Mouse (Mus musculus) 3T3-L1 (cell line): ENCODE measurements at regions not wholly inside any gene's neighbourhood (a gene's known extent, or its start where the extent isn't known, plus 50 kb on each side); places are given as distances from the start of the nearest gene placed in this dataset.

Source experiments
- DNase-seq: peaks from one replicate; pipeline ENCODE4 v3.0.0-alpha.2; 2015; ENCODE audit warnings: low read depth, low spot score

DNA sequence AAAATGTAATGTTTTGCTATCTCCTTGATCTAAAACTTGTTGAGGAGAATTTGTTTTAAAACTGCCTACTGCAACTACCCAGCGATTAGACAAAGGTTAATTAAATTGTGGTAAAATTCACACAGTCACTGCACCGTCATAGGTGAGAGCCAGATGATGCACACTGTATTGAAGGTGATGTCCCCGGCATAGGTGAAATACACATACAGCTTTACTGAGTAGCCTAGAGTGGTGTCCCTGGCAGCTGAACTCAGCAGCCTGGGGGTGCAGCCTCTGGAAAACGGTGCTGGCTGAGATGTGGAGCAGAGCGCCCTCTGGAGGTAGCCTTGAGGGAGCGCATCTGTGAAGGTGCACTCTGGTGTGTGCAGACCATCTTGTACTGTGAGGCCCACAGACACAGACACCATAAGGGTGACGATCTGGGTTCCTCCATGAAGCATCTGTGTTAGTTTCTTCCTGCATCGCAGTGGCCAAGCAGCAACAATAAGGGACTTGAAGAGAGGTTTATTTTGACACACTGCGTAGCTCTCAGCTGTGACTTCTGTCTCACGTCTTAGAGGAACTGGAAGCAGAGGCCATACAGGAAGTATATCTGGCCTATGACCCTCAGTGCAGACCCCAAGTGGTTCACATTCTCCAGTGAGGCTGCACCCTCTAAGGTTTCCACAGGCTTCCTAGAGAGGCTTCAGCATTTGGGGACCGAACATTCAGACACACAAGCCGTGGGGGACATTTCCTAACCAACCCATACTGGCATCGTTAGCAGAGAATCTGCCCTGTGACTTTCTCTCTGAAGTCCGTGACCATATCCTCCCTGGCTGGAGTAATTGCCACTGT lies 68.6 kb upstream of the 1700021F07Rik start:
- peak; percentile 32 for DNase-seq

DNA sequence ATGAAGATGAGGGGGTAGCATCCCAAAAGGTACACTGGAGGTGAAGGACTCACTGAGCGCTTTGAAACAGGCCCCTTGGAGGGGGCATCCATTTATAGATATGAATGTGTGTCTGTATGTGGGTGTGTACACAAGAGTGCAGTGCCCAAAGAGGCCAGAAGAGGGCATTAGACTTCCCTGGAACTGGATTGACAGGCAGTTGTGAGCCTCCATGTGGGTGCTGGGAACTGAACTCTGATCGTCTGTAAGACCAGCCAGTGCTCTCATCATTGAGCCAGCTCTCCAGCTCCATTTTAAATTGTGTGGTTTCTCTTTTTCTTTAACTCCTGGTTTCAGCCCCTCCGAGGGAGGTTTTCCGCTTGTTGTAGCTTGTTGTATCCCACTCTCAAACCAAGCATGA lies 67.6 kb upstream of the 1700021F07Rik start:
- DNase-seq: no peak

DNA sequence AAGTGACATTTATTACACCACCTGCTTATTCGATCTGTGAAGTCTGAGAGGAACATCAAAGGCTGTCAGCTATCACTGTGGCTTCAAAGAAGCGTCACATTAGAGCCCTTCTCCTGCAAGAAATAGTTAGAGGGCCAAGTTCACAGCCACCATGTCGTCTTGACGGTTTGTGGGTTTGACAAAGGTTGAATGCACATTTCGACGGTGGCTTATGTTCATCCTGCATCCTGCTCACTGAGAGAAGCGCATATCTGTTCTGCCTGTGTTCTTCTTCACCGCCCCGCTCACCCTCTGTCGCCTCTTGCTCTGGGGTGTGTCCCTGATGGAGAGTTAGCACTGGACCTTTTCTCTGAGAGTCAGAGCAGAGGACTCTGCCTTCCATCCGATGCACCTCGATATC lies 67.2 kb upstream of the 1700021F07Rik start:
- no peak for DNase-seq

DNA sequence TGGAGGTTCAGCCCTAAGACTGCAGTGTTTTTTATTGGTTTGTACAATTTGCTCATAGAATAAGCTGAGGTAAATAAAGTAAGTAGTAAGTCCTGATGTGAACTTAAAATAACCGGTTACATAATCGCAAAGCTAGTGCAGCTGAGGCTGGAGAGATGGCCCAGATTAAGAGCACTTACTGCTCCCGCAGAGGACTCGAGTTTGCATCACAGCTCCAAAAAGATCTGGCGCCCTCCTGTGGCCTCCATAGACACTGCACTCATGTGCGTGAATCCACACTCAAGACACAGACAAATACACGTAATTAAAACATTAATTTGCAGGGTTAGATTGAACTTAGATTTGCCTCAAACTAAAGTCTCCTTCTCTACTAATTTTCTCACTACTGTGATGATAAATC lies 66.3 kb upstream of the 1700021F07Rik start:
- no peak for DNase-seq

DNA sequence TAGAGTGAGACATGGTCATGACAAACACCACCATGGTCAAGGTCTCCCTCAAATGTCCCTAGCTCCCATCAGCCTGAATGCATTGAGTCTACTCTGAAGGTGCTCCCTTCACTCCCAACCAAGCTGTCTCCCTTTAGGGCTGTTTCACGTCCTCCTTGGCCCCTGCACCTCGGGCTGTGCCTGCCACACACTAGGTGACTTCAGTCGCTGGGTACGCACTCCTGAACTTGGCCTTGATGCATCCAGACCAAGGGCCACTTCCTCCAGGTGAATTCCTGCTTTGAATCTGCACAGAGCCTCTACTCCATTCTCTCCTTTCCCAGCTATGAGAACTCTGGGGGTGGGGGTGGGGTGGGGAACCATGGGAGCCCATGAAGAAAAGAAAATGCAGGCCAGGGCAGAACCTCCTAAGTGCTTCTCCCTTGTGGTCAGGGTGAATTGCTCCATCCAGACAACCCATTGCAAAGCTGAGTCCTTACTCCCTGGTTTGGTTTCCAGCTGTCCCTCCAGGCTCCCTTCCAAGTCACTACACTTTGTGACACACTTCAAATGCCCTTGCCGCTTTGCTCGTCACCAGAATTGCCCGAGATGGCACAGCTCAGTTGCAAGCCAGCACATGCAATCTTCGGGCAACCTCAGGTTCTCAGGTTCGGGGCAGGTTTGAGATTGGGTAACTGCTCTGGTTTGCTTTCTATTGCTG lies 65.3 kb upstream of the 1700021F07Rik start:
- no peak for DNase-seq

DNA sequence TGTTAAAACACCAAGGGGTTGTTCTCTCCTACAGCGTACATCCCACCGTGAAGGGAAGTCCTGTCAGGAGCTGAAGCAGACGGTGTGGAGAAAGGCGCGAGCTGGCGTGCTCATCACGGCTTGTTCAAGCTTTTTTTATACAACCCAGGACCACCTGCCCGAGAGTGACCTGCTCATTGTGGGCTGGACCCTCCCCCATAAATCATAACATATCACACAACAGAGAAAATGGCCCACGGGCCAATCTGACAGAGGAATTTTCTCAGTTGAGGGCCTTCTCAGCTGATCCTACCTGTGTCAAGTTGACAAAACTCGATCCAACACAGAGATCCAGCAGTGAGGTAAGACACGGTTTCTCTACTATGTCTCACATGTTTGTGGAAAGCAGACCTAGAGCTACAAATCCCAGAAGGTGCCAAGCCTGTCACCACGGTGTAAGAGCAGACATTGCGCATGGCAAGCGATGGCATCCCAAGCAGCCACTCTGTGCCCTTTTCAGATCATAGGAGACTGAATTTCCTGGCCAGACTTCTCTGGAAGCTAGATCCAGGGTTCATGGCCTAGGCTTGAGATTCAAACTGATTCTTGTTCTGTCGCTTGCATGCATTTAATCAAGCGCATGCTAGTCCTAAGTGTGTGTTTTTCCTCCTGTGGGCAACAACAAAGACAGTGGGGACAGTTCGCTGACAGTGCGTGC lies 64.6 kb upstream of the 1700021F07Rik start:
- no peak for DNase-seq

DNA sequence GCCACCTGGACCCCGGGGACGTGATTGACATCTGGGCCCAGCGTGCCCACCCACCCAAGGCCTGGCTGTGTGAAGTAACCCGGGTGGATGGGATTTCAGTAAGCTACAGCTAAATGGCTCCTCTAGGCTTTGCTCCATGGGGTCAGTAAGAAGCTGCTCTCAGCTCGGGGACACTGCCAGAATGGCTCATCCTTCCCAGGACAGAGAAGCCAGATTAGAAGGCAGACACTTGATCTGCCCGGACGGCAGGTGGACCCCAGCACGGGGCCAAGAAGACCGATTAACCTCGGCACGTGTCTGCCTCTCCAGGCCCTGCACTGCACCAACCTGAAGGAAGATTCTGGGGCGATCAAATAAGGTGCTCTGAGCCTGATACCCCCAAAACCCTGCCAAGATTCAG lies 63.5 kb upstream of the 1700021F07Rik start:
- DNase-seq: no peak

DNA sequence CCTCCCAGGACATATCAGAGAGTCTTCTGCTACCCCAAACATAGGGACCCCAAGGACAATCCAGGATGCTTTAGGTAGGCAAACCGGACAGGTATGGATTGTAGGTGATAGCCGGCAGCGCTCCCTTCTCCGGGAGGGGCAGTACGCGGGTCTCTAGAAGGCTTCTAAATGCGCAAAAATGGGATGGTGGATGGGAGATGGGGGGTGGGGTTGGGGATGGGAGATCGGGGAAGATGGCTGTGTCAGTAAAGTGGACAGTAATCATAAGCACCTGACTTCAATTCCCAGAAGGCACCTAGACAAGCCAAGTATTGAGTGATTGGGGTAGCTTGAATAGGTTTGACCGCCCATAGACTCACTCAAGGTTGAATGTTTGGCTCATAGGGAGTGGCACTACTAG lies 59.1 kb upstream of the 1700021F07Rik start:
- DNase-seq: no peak

DNA sequence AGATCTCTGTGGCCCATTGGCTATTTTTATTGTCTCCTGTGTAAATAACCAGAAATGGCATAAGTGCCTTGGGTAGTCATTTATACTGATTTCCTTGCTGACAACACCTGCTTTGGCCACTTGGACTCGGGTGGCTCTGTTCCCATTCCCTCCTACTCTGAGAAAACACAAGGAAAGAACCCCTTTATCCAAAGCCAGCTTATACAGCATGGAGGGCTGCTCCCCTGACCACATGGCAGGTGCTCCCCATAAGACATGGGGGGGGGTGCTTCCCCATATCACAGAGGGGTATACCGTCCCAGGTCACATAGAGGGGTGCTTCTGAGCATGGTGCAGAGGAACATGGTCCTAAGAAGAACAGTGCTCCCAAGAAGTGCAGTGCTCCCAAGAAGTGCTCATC lies 57.8 kb upstream of the 1700021F07Rik start:
- no peak for DNase-seq

DNA sequence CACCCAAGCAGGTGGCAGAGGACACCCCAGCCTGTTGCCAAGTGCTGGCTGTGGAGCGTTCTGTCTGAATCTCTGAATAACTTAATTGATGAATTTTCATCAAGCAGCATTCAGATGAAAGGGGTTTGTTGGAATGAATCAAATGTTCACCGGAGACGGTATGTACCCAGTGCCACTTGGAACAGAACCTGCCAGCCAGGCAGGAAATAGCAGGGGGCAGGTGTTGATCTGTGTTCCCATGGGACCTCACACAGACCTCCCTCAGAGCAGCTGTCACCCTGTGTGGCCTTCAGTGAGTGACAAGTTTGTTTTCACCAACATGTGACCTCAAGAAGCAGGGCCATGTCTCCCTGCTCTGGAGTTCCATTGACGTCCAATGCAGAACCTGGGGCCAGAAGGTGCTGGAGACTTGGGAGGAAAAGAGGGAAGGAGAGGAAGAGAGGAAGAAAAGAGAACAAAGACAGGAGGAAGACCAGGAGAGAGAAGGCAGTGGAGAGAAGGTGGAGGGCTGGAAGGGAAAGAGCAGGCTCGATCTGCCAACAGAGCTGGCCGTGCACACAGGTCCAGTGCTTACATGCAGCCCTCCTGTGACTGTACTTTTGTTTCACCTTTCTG lies 57.3 kb upstream of the 1700021F07Rik start:
- no peak for DNase-seq

DNA sequence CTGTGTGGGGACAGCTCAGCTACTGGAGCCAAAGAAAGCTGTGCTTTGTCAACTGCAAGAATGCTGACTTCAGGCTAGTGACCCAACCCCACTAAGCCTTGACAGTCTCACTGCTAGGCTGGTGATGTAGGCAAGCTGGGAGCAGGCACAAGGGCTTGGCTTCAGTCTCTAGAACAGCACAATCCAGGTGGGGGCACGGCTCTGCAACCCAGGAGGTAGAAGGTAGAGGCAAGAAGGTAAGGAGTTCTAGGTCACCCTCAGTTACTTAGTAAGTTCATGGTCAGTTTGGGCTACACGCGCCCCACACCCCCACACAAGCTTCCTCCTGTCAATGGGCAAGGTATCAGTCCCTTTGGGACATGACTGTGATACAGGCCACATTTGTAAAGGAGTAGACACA lies 54.2 kb upstream of the 1700021F07Rik start:
- no peak for DNase-seq

DNA sequence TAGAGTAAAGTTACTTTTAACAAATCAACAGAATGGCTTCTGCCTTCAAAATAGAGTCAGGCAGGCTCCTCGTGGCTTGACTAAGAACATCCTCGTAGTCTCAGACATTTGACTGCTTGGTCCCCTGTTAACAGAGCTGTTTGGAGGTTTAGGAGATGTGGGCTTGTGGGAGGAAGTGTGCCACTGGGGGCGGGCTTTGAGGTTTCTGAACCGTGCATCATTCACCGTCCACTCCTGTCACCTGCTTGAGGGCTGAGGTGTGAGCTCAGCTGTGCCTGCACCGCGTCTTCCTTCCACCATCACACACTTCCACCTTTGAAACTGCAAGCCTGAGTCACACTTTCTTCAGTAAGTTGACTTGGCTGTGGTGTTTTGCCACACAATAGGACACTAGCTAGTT lies 52.6 kb upstream of the 1700021F07Rik start:
- DNase-seq: no peak
